Mouse (Mus musculus) lung, postnatal 25 days (tissue): Measurements from ENCODE around the gene Cmtr1.
"Not testable (repeated sequence)": the region's sequence is repeated elsewhere in the genome, so short reads cannot be mapped to it uniquely, and the experiment has no call there.

Experiments used
- DNase-seq: peaks from one replicate; pipeline ENCODE4 v3.0.0; 2022; ENCODE audit warnings: low spot score

The Cmtr1 gene

GRCm38 (mm10) chr17:29706981-29707545 is 46.7 kb downstream of the Cmtr1 start:
- DNase-seq, result no peak

- no peak for DNase-seq
These were observed 48.4 kb downstream of the Cmtr1 start for GRCm38 (mm10) chr17:29708783-29709182.

- DNase-seq, result no peak
These were observed 50.2 kb downstream of the Cmtr1 start for GRCm38 (mm10) chr17:29710562-29711044.

- DNase-seq, result no peak
These were observed 50.8 kb downstream of the Cmtr1 start for GRCm38 (mm10) chr17:29711076-29711744.

GRCm38 (mm10) chr17:29711745-29712431 is 51.5 kb downstream of the Cmtr1 start:
- DNase-seq, result no peak

GRCm38 (mm10) chr17:29712565-29712964 is 52.2 kb downstream of the Cmtr1 start:
- DNase-seq, result no peak

GRCm38 (mm10) chr17:29713734-29714133 is 53.3 kb downstream of the Cmtr1 start:
- not testable (repeated sequence) for DNase-seq

- DNase-seq, result peak; percentile 96
These were observed 56.5 kb downstream of the Cmtr1 start, which contains the start of gene Ccdc167 for GRCm38 (mm10) chr17:29716732-29717445. TSS of gene Ccdc167 (minus strand) at chr17:29717044.

GRCm38 (mm10) chr17:29718660-29719059 is 58.3 kb downstream of the Cmtr1 start:
- DNase-seq, result no peak

- no peak for DNase-seq
These were observed 59.5 kb downstream of the Cmtr1 start for GRCm38 (mm10) chr17:29719628-29720575.

- no peak for DNase-seq
These were observed 60.5 kb downstream of the Cmtr1 start for GRCm38 (mm10) chr17:29720755-29721365.

- DNase-seq, result no peak
These were observed 64.2 kb downstream of the Cmtr1 start for GRCm38 (mm10) chr17:29724610-29725009.

- no peak for DNase-seq
These were observed 64.7 kb downstream of the Cmtr1 start for GRCm38 (mm10) chr17:29725027-29725620.

GRCm38 (mm10) chr17:29728082-29728481 is 67.7 kb downstream of the Cmtr1 start:
- DNase-seq, result no peak

GRCm38 (mm10) chr17:29730510-29731265 is 70.3 kb downstream of the Cmtr1 start:
- DNase-seq, result no peak

- no peak for DNase-seq
These were observed 71.0 kb downstream of the Cmtr1 start for GRCm38 (mm10) chr17:29731266-29731952.

- no peak for DNase-seq
These were observed 71.5 kb downstream of the Cmtr1 start for GRCm38 (mm10) chr17:29731953-29732325.

- DNase-seq, result no peak
These were observed 72.1 kb downstream of the Cmtr1 start for GRCm38 (mm10) chr17:29732522-29732921.

GRCm38 (mm10) chr17:29736448-29737014 is 76.1 kb downstream of the Cmtr1 start:
- no peak for DNase-seq
